Mouse (Mus musculus) adrenal gland, adult 18-20 months (tissue): Measurements from ENCODE around the gene Ctsz. TPM values are rescaled to one million over a fixed set of nuclear protein-coding genes. Genes with fewer than 3 reads are reported as not detected.
A peak's percentile ranks its signal among the peaks of the same experiment; 100 is the strongest.

Experiments
- DNase-seq, 2 experiments: peaks; one replicate each; pipeline ENCODE4 v3.0.0; 2021 to 2022; ENCODE audit warnings: low spot score in 2 of 2
- long read RNA-seq, 2 experiments: library from polyadenylated mRNA; stranded (forward); transcript quantifications; one replicate each; pipeline ENCODE4 v2.0.0; 2021
- total RNA-seq, 2 experiments: library from RNA; stranded (reverse); gene quantifications; 1 replicate in 1 of 2; 2 replicates in 1 of 2; pipeline ENCODE4 v1.2.3; 2021

Ctsz gene
- 100 to 1,000 TPM; 193 to 196 TPM for total RNA-seq
- long read RNA-seq, experiment 1, transcript Ctsz-201 (6 exons, 1,441 nt): major isoform, 122 of 124 reads
- long read RNA-seq, experiment 1, partial matches to known transcripts: 1 of 124 reads
- long read RNA-seq, experiment 1, other reads (novel, unspliced or antisense): 1 of 124 reads
- long read RNA-seq, experiment 2, transcript Ctsz-201 (6 exons, 1,441 nt): major isoform, 609 of 659 reads
- long read RNA-seq, experiment 2, partial matches to known transcripts: 22 of 659 reads
- long read RNA-seq, experiment 2, other reads (novel, unspliced or antisense): 28 of 659 reads

- peak; percentile 73 to 82 for DNase-seq
Measured at GRCm38 (mm10) chr2:174438737-174439449, at the start of gene Ctsz. Gene Ctsz, minus strand, starts transcription at chr2:174439039.

DNA sequence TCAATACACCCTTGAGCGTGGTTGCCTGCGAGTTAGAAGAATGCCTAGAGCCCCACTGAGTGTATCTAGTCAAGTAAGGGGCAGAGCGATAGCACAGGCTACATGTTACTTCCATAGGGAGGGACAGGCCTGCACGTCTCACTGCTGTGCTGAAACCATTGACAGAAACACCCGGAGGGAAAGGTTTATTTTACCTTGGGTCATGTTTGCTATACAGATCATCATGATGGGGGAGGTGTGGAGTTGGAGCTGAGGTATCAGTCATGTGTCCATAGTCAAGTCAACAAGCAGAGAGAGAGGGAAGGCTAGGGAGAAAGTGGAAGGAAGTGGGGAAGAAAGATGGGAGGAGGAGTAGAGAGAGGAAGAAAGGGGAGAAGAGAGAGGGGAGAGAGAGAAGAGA, 48.2 kb upstream of the Ctsz start:
- no peak for DNase-seq

GRCm38 (mm10) chr2:174478746-174479145, 39.9 kb upstream of the Ctsz start:
- DNase-seq: no peak

- no peak for DNase-seq
Measured at GRCm38 (mm10) chr2:174477543-174478319, 38.9 kb upstream of the Ctsz start.

GRCm38 (mm10) chr2:174473550-174473927, 34.7 kb upstream of the Ctsz start:
- DNase-seq: no peak

DNA sequence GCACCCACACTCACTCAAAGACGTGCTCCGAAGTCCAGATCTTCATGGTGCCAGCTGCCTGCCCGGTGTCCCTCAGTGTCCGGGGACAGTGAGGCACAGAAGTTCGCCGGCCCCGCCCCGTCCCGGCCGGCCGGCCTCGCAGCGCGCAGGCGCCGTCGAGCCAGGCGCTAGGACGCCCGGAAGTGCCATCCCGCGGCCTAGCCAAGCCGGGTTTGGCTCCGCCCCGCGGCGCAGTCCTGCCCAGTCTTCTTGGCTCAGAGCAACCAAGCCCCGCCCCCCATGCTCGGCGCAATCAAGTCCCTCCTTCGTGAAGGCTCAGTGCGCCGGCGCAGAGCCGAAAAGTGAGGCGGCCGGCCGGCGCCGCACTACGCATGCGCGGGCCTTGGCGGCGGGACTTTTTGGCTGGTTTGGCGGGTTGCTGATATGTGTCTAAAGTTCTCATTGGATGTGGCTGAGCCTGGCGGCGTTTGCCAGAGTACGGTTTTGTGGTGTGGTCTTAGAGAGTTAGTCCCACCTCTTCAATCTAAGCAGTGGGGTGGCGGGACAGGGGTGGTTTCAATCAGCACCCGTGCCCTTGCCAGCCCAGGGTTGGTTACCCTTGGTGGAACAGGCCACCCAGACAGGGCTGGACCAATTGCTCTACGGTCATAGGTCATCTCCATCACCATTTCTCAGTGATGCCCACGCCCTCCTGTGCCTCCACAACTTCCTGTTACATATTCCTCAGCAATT, 34.1 kb upstream of the Ctsz start, which contains the start of gene Prelid3b:
TSS of gene Prelid3b (minus strand) at position 264 of the 732 bp plus-strand sequence.
- DNase-seq: peak; percentile 99

DNA sequence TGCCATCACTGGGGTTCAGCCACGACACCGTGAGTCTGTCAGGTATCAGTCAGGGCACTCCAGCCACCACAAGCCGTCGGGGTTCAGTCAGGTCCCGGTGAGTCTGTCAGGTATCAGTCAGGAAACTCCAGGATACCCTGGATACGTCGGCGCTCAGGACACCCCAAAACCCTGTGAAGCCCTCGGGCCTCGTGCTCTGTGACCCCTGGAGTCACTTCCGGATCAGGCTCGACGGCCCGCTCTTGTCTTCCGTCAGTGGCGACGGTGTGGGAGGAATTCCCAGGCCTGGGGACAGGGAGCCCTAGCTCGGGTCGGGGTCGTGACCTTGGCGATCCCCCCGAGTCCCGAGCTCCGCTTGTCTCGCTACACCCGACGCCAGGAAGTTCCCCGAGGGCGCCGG, 33.6 kb upstream of the Ctsz start:
- peak in 1 of 2 experiments; percentile 31 for DNase-seq

DNA sequence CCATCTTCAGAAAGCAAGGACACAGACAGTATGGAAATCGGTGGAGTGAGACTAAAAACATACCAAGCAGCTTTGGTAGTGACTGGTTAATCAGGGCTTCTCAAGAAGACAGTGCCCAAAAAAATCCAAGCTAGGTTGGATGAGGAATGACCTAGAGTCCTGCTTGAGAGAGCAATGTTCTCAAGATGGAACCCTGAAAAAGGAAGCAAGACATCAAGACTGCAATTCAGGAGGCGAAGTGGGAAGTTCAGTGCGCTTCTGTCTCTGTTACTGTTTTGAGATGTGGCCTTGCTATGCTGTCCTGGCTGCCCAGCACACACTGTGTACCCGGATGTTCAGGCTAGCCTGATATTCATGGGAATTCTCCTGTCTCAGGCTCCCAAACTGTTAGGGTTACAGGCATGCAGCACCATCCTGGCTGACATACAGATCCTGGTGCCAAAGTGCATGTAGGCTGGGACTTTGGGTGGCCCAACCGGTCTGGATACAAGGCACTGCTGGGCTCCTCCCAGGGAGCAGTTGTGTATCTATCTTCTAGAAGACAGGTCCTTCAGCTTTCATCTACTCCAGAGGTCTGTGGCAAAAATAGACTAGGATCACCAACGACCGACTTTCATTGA, 32.1 kb upstream of the Ctsz start:
- DNase-seq: peak in 1 of 2 experiments; percentile 28

DNA sequence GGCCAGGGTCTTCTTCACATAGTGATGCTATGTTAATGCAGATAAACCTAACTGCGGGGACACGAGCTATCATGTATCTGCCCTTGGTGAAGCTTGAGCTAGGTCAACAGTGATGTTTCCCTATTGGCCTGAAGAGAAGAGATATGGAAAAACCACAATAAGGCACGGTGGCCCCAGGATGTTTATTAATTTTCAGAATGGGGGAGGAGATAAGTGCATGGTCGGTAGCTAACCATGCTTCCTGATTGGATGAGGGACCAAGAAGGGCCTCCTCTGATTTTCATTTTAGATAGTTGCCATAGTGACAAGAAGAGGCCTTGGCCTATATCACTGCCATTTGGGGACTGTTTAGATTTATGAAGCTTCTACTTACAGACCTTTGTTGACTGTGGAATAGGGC, 31.5 kb upstream of the Ctsz start:
- DNase-seq: no peak

DNA sequence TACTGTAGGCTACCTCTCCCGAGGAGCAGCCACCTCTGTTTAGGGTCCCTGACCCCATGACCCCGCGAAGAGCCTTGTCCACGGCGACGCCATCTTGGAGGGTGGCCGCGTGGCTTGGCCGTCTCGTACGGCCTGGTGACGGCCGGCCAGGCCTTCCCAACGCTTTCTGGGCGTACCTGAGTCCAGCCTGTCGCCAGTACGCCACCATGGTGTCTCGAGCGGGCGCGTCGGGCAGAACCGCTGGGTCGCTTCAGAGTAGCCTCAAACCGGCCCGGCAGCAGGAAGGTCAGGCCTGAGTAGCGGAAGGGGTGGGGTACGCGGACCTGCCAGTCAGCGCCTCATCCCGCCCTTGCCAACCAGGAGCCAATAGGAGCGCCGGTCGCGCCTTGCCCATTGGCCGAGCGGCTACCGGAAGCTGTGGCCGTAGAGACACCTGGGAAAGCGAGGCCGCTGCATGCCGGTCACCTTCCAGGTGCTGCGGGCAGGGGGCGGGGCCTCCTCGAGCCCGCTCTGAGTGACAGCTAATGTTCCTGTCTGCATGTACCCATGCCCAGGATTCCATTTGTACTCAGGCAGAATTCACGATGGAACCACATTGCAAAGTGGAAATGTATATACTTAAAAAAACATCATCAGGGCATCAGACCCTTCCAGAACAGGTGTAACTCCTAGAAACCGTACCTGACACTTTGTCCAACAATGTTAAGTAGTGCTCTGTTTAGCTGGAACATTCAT, 25.1 kb upstream of the Ctsz start, which contains the start of gene Atp5e:
TSS of gene Atp5e (minus strand) at position 317 of the 735 bp plus-strand sequence.
- peak; percentile 90 to 91 for DNase-seq

GRCm38 (mm10) chr2:174463370-174463769, 24.5 kb upstream of the Ctsz start:
- DNase-seq: no peak

- DNase-seq: no peak
Measured at GRCm38 (mm10) chr2:174459365-174459764, 20.5 kb upstream of the Ctsz start.

GRCm38 (mm10) chr2:174453681-174454080, 14.8 kb upstream of the Ctsz start:
- DNase-seq: no peak

- DNase-seq: no peak
Measured at GRCm38 (mm10) chr2:174450353-174450752, 11.5 kb upstream of the Ctsz start, which contains the start of gene Tubb1. Gene Tubb1, plus strand, starts transcription at chr2:174450695.

DNA sequence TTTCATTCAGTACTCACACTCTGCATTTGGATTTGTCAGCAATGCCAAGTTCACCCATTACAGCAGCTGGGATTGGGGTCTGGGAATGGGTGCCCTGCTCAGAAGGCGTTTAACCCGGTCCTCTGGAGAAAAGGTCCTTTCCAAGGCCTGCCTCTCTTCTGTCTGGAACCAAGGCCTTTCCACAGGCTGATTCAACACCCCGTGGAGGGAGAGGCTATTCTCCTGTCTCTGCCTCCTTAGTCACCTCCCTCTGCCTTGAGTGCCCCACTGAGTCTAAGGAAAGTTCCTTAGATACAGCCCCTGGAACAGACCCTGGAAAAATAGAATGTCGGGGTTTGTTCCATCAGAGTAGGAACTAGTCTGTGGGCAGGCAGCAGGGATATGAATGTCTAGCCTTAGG, 9.6 kb upstream of the Ctsz start:
- no peak for DNase-seq

DNA sequence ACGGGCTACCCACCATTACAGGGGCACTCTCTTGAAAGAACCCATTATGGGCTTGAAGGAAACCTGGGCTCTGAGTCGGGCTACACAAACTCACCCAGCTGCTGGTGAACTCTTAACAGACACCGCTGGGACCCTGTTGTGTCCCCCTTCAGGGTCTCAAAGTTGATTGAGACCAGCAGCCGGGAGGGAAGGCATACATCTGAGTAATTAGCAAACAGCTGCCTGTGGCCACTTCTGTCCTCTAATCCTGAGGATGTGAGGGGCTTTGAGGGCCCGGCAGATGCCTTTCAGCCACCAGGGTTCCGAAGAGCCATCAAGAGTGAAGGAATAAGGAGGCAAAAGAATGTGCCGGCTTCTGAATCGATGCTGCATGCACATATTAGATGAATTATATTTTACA, 8.1 kb upstream of the Ctsz start:
- DNase-seq: no peak

DNA sequence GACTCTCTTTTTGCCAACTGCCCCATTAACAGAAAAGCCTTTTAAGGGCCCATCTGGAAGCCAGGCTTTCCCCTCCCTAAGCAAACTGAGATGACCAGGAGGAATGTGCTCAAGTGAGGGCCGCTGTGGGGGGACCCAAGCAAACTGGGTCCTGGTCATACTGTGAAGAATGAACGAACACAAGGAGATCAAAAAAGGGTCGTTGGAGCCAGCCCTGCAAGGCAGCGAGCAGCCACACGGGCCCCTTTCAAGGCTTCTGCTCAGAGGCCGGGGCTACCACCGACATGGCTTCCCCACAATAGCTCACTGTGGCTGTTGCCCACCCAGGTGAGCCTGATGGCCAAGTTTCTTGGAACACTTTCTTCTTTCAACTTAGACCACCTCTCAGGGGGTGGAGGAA, 7.7 kb upstream of the Ctsz start:
- no peak for DNase-seq

DNA sequence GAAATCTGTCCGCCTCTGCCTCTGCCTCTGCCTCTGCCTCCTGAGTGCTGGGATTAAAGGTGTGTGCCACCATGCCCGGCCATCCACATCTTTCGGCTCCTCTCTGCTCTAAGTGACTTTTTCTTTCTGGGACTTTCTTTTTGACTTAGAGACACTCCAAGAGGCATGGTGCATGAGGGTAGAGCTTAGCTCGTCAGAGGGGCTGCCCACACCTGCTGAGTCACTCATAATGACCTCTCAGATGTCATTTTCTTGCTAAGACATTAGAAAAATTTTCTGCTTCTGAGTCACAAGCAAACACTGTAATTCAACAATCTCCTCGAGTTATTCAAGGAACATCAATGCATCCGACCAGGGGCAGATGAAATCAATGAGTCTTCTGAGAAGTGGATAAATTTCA, 6.2 kb upstream of the Ctsz start:
- no peak for DNase-seq

GRCm38 (mm10) chr2:174444359-174444758, 5.5 kb upstream of the Ctsz start:
- no peak for DNase-seq

DNA sequence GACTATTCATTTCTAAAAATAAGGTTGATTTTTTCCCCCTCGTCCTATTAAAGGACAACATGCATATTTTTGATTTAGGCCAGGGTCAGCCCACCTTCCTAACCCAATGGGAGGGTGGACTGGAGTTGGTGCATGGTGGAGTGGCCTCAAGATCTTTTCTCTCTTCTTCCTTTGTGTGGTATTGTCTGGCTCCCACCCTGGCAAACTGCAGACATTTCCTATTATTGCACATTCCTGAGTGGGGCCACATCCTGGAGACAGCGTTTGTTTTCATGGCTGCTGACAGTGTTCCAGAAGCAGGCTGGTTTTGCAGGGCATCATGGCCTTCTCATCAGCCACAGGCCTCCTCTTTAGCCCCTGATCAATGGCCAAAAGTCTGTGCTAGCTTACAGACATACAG, 4.2 kb upstream of the Ctsz start:
- DNase-seq: no peak
